Mouse (Mus musculus) thymus, adult 2 months (tissue): ENCODE measurements around the gene Prpf19.

Source experiments
- CTCF ChIP-seq: fragments of 200-500 bp; IDR thresholded peaks from 2 replicates; pipeline ENCODE4 v1.5.1; 2012; ENCODE audit warnings: mild to moderate bottlenecking, control low read depth, low read length, moderate library complexity, borderline replicate concordance; ENCODE audit not compliant: control insufficient read depth, poor library complexity, insufficient read depth; ENCODE audit errors: extremely low read depth
- POLR2A ChIP-seq: fragments of 200-500 bp; IDR thresholded peaks from 2 replicates; pipeline ENCODE4 v1.6.1; 2012; ENCODE audit warnings: mild to moderate bottlenecking, low read length, control low read depth, moderate library complexity; ENCODE audit not compliant: control insufficient read depth, poor library complexity, insufficient read depth; ENCODE audit errors: extremely low read depth

- TF ChIP-seq POLR2A (no peak), CTCF (no peak)
These were observed 51.5 kb downstream of the Prpf19 start for GRCm38 (mm10) chr19:10946506-10946905.
